ENCODE assay signal across 9 mouse cellular contexts in the genomic region with DNA sequence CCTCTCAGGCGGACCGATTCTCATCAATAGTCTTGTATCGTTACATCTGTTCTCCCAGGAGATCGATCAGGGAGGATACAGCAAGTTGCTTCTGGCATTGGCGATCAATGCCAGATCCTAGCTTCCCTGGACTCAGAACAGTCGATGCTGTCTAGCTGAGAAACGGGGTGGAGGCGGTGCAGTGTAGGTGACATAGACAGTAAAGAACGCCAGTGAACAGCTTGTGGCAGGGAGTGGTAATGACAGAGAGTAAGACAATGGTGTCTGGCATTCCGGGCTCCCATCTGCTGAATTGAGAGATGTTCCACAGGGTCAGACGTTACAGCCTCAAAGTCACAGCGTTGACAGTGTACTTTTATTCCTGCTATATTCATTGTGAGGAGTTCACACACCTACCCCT.
DNase-seq lines count a peak whose midpoint lies in the region; TF ChIP-seq lines count a peak whose summit lies in the region.
"Had no signal": no experiment of that assay in that cellular context is flagged by ENCODE, and none has a peak within 500 bp of the region (broad histone marks: within the 10 kb centered on the region; RNA-seq: fewer than 3 reads in every experiment).

No protein-coding gene starts in this region.

- no peaks in the 10 kb centered on the region for H3K4me1 ChIP-seq in E14TG2a.4 (replicated peaks; ENCODE audit: low read depth, low read length)
- H3K4me1 ChIP-seq: liver, embryonic 13.5 days had no signal

- peak; percentile 50 for DNase-seq in cerebellum, adult 11 months
- peak; percentile 24 to 79 for DNase-seq in frontal cortex, adult 2 months (ENCODE audit: extremely low spot score in 1 of 2, low spot score in 1 of 2)
- DNase-seq in left cerebral cortex, adult 2 months (ENCODE audit: extremely low spot score in 1 of 2, low spot score in 2 of 2): peak; percentile 51 to 67
- DNase-seq in adrenal gland, adult 18-20 months (ENCODE audit: low spot score in 2 of 2): no peak
- no peak for DNase-seq in adrenal gland, postnatal 25 days
- DNase-seq in gastrocnemius, postnatal 25 days: no peak
- DNase-seq in thymus, postnatal 36 days: no peak
- DNase-seq: liver, embryonic 13.5 days had no signal

- no peaks in the 10 kb centered on the region for H3K9me3 ChIP-seq in E14TG2a.4 (ENCODE audit: low read length)

- H3K4me3 ChIP-seq in E14TG2a.4 (replicated peaks; ENCODE audit: low read length): no peak overlapping the region
- H3K4me3 ChIP-seq in left cerebral cortex, adult 2 months: no peak overlapping the region
- H3K4me3 ChIP-seq: liver, embryonic 13.5 days had no signal

- H3K36me3 ChIP-seq in E14TG2a.4 (ENCODE audit: insufficient read depth, low read length): no peaks in the 10 kb centered on the region
- H3K36me3 ChIP-seq: liver, embryonic 13.5 days had no signal

- H3K27me3 ChIP-seq in E14TG2a.4 (ENCODE audit: insufficient read depth, low read length): 0 out of 2 replicates have a peak, but pooled peaks cover 8% of the 10 kb centered on the region
- H3K27me3 ChIP-seq: liver, embryonic 13.5 days had no signal

- H3K27ac ChIP-seq in left cerebral cortex, adult 2 months: no peak overlapping the region
- H3K27ac ChIP-seq: liver, embryonic 13.5 days had no signal

- intact Hi-C loops in left cerebral cortex, adult 2 months (cut with DNase I): no loop called here

- peak; percentile 22; the same call in 1 of the 2 replicates for TF ChIP-seq CTCF in E14TG2a.4 (conservative IDR thresholded peaks at IDR 0.05; ENCODE audit: low read length)
- TF ChIP-seq CTCF in left cerebral cortex, adult 2 months (IDR thresholded peaks at IDR 0.05): peak; percentile 57

Comparison
In these comparisons a context has a peak if more than half of its experiments do, and no peak if none do; other contexts are left out.
1. DNase-seq: peak in cerebellum, adult 11 months (single experiment), frontal cortex, adult 2 months (2 of 2) and left cerebral cortex, adult 2 months (2 of 2); none in adrenal gland, adult 18-20 months (0 of 2), adrenal gland, postnatal 25 days (single experiment), gastrocnemius, postnatal 25 days (single experiment) and thymus, postnatal 36 days (0 of 2).